8 mouse cellular contexts compared by ENCODE assay signal in genomic region chr11:17768345-17768759, GRCm38 (mm10).
DNase-seq lines count a peak whose midpoint lies in the region; ATAC-seq lines count a peak whose summit lies in the region.

No protein-coding gene starts in this region.

- H3K36me3 ChIP-seq in lung, embryonic 15.5 days, result no peaks in the 10 kb centered on the region

- intact Hi-C loops in heart, postnatal 10 days (cut with DNase I), result no loop called here
- intact Hi-C loops in gastrocnemius, postnatal 36 days (cut with DNase I), result no loop called here

- peaks cover 9% of the 10 kb centered on the region; the same call in 1 of the 2 replicates for H3K4me1 ChIP-seq in lung, embryonic 15.5 days

- no peaks in the 10 kb centered on the region for H3K9me3 ChIP-seq in lung, embryonic 15.5 days

- peak; percentile 90 for ATAC-seq in lung, embryonic 15.5 days (ENCODE audit: borderline replicate concordance, extremely low read depth, low FRiP score, low TSS enrichment)

- no peak for DNase-seq in lung, adult 18-20 months
- peak; percentile 54 for DNase-seq in cerebellum, adult 11 months
- peak; percentile 40 to 58 for DNase-seq in heart, postnatal 10 days
- DNase-seq in retina, postnatal 7 days (ENCODE audit: low read depth, low spot score), result peak; percentile 19
- no peak for DNase-seq in left cerebral cortex, adult 9 months (ENCODE audit: low spot score in 2 of 2)
- no peak for DNase-seq in thymus, adult 18-20 months
- no peak for DNase-seq in gastrocnemius, postnatal 36 days

- H3K4me3 ChIP-seq in lung, embryonic 15.5 days, result no peak overlapping the region

- 0 out of 2 replicates have a peak overlapping the region, but pooled peaks have one; percentile 45 for H3K27ac ChIP-seq in lung, embryonic 15.5 days

- H3K27me3 ChIP-seq in lung, embryonic 15.5 days, result no peaks in the 10 kb centered on the region

- no peak overlapping the region for H3K9ac ChIP-seq in lung, embryonic 15.5 days

- H3K4me2 ChIP-seq in lung, embryonic 15.5 days, result no peak overlapping the region

Comparison
In these comparisons a context has a peak if more than half of its experiments do, and no peak if none do; other contexts are left out.
1. DNase-seq: peak in cerebellum, adult 11 months (single experiment), heart, postnatal 10 days (2 of 2) and retina, postnatal 7 days (single experiment); none in lung, adult 18-20 months (0 of 2), left cerebral cortex, adult 9 months (0 of 2), thymus, adult 18-20 months (0 of 2) and gastrocnemius, postnatal 36 days (0 of 2).